In genomic region chr4:99752426-99752825, GRCm38 (mm10) we compare ENCODE assay signal across 17 mouse cellular contexts.
"Had no signal": no experiment of that assay in that cellular context is flagged by ENCODE, and none has a peak within 500 bp of the region (broad histone marks: within the 10 kb centered on the region; RNA-seq: fewer than 3 reads in every experiment).

No protein-coding gene starts in this region.

- H3K27me3 ChIP-seq: liver, embryonic 13.5 days; liver, embryonic 15.5 days; megakaryocyte, embryonic 14.5 days; midbrain, embryonic 13.5 days; midbrain, embryonic 15.5 days; neural tube, embryonic 12.5 days; stomach, embryonic 15.5 days had no signal

- H3K4me1 ChIP-seq: liver, embryonic 13.5 days; liver, embryonic 15.5 days; megakaryocyte, embryonic 14.5 days; midbrain, embryonic 13.5 days; midbrain, embryonic 15.5 days; neural tube, embryonic 12.5 days; stomach, embryonic 15.5 days had no signal

- H3K27ac ChIP-seq: liver, embryonic 13.5 days; liver, embryonic 15.5 days; macrophage; midbrain, embryonic 13.5 days; midbrain, embryonic 15.5 days; neural tube, embryonic 12.5 days; stomach, embryonic 15.5 days; stomach, postnatal 0 days had no signal

- DNase-seq: liver; liver, embryonic 13.5 days; liver, postnatal 0 days; right cerebral cortex, postnatal 14 days; thymus, adult 2 months; thymus, postnatal 25 days; thymus, postnatal 4 days had no signal

- H3K4me2 ChIP-seq: liver, embryonic 11.5 days; liver, embryonic 13.5 days; liver, embryonic 15.5 days; midbrain, embryonic 11.5 days; midbrain, embryonic 13.5 days; midbrain, embryonic 15.5 days; neural tube, embryonic 12.5 days; stomach, embryonic 15.5 days had no signal

- H3K4me3 ChIP-seq: liver, embryonic 13.5 days; liver, embryonic 15.5 days; megakaryocyte, embryonic 14.5 days; midbrain, embryonic 13.5 days; midbrain, embryonic 15.5 days; neural tube, embryonic 12.5 days; stomach, embryonic 15.5 days had no signal

- H3K36me3 ChIP-seq: midbrain, embryonic 13.5 days; midbrain, embryonic 15.5 days had no signal

- H3K9ac ChIP-seq: liver, embryonic 13.5 days; liver, embryonic 15.5 days; liver, postnatal 0 days; midbrain, embryonic 13.5 days; midbrain, embryonic 15.5 days; neural tube, embryonic 12.5 days; stomach, embryonic 15.5 days had no signal

- H3K9me3 ChIP-seq: liver, embryonic 13.5 days; liver, embryonic 15.5 days; megakaryocyte, embryonic 14.5 days; midbrain, embryonic 13.5 days; midbrain, embryonic 15.5 days; neural tube, embryonic 12.5 days; stomach, embryonic 15.5 days had no signal

- ATAC-seq: liver, postnatal 0 days; midbrain, embryonic 13.5 days; midbrain, embryonic 15.5 days had no signal
